Mouse (Mus musculus): ENCODE data around the gene Gsn. TPM values are rescaled to one million over a fixed set of nuclear protein-coding genes. Genes with fewer than 3 reads are reported as not detected.

The Gsn gene
- total RNA-seq, 2 experiments from 2014 or later = 396 to 415 TPM

- intact Hi-C loops (cut with DNase I) = no loop called here
These were observed 61.4 kb downstream of the Gsn start for GRCm38 (mm10) chr2:35317604-35318003.

GRCm38 (mm10) chr2:35318405-35318804 lies 62.2 kb downstream of the Gsn start:
- DNase-seq = no peak
- intact Hi-C loops (cut with DNase I) = no loop called here

More at GRCm38 (mm10) chr2:35317604-35318003, 61.4 kb downstream of the Gsn start:
- DNase-seq = no peak

GRCm38 (mm10) chr2:35320399-35320798 lies 64.2 kb downstream of the Gsn start:
- intact Hi-C loops (cut with DNase I) = no loop called here
- no peak for DNase-seq

GRCm38 (mm10) chr2:35322404-35323164 lies 66.4 kb downstream of the Gsn start:
- DNase-seq = no peak
- intact Hi-C loops (cut with DNase I) = no loop called here

- DNase-seq = no peak
- intact Hi-C loops (cut with DNase I) = no loop called here
These were observed 69.8 kb downstream of the Gsn start for GRCm38 (mm10) chr2:35325930-35326329.

- no peak for DNase-seq
- intact Hi-C loops (cut with DNase I) = no loop called here
These were observed 70.8 kb downstream of the Gsn start for GRCm38 (mm10) chr2:35326931-35327330.

GRCm38 (mm10) chr2:35327583-35327982 lies 71.4 kb downstream of the Gsn start:
- intact Hi-C loops (cut with DNase I) = no loop called here

GRCm38 (mm10) chr2:35328064-35328792 lies 72.0 kb downstream of the Gsn start:
- DNase-seq = no peak
- intact Hi-C loops (cut with DNase I) = no loop called here

More at GRCm38 (mm10) chr2:35327583-35327982, 71.4 kb downstream of the Gsn start:
- no peak for DNase-seq

- intact Hi-C loops (cut with DNase I) = no loop called here
- no peak for DNase-seq
These were observed 72.9 kb downstream of the Gsn start for GRCm38 (mm10) chr2:35329061-35329460.

- DNase-seq = no peak
- intact Hi-C loops (cut with DNase I) = no loop called here
These were observed 75.0 kb downstream of the Gsn start for GRCm38 (mm10) chr2:35331205-35331604.

- intact Hi-C loops (cut with DNase I) = no loop called here
- no peak for DNase-seq
These were observed 77.5 kb downstream of the Gsn start for GRCm38 (mm10) chr2:35333670-35334069.

- no peak for DNase-seq
- intact Hi-C loops (cut with DNase I) = no loop called here
These were observed 79.4 kb downstream of the Gsn start for GRCm38 (mm10) chr2:35335620-35336019.

- peak; percentile 100 for DNase-seq
- intact Hi-C loops (cut with DNase I) = no loop called here
These were observed 80.5 kb downstream of the Gsn start, which contains the start of gene Stom for GRCm38 (mm10) chr2:35336388-35337280. Stom (minus strand) TSS chr2:35336976.

- DNase-seq = peak in 1 of 2 experiments; percentile 28
- intact Hi-C loops (cut with DNase I) = no loop called here
These were observed 81.2 kb downstream of the Gsn start for GRCm38 (mm10) chr2:35337419-35337818.

- no peak for DNase-seq
- intact Hi-C loops (cut with DNase I) = no loop called here
These were observed 81.9 kb downstream of the Gsn start for GRCm38 (mm10) chr2:35338036-35338435.

- DNase-seq = peak in 1 of 2 experiments; percentile 49
- intact Hi-C loops (cut with DNase I) = no loop called here
These were observed 82.5 kb downstream of the Gsn start for GRCm38 (mm10) chr2:35338707-35339106.

- DNase-seq = no peak
- intact Hi-C loops (cut with DNase I) = no loop called here
These were observed 86.4 kb downstream of the Gsn start for GRCm38 (mm10) chr2:35342605-35343004.

- intact Hi-C loops (cut with DNase I) = loop anchor here (5.0 kb wide), 1 partner anchor 51 kb away; the partner anchor contains the start of gene 4930402F06Rik
- DNase-seq = no peak
These were observed 89.8 kb downstream of the Gsn start for GRCm38 (mm10) chr2:35345984-35346383.

- no peak for DNase-seq
- intact Hi-C loops (cut with DNase I) = loop anchor here (2.0 to 5.0 kb wide), 2 partner anchors 48 to 50 kb away; partner anchors contain the start of gene 4930402F06Rik
These were observed 93.0 kb downstream of the Gsn start for GRCm38 (mm10) chr2:35349184-35349583.
